Mouse (Mus musculus) hindbrain, embryonic 16.5 days (tissue): ENCODE data around the gene Gm6525. TPM values are rescaled to one million over a fixed set of nuclear protein-coding genes. Genes with fewer than 3 reads are reported as not detected.

Experiments
- ATAC-seq: fragments of 200-750 bp; cut with Nextera tagmentation; 2 replicates; pipeline ENCODE4 v1.8.0; 2017; ENCODE audit warnings: moderate TSS enrichment, moderate library complexity
- H3K27ac ChIP-seq: fragments of 300-500 bp; sonication (generic); 2 replicates; pipeline ENCODE4 v1.5.1; 2014; ENCODE audit warnings: low read depth, mild to moderate bottlenecking, control low read depth, low read length, moderate library complexity
- H3K27me3 ChIP-seq: fragments of 300-500 bp; sonication (generic); replicated peaks from 2 replicates; pipeline ENCODE4 v1.6.1; 2014; ENCODE audit warnings: low read length; ENCODE audit not compliant: control insufficient read depth, insufficient read depth
- H3K36me3 ChIP-seq: fragments of 300-500 bp; sonication (generic); 2 replicates; pipeline ENCODE4 v1.6.1; 2014; ENCODE audit warnings: mild to moderate bottlenecking, low read length, moderate library complexity, mixed read lengths; ENCODE audit not compliant: control insufficient read depth, insufficient read depth
- H3K4me1 ChIP-seq: fragments of 300-500 bp; sonication (generic); 2 replicates; pipeline ENCODE4 v1.6.1; 2014; ENCODE audit warnings: low read depth, low read length; ENCODE audit not compliant: control insufficient read depth, insufficient read depth
- H3K4me2 ChIP-seq: fragments of 300-500 bp; sonication (generic); 2 replicates; pipeline ENCODE4 v1.6.1; 2014; ENCODE audit warnings: mild to moderate bottlenecking, low read length, control low read depth, moderate library complexity
- H3K4me3 ChIP-seq: fragments of 300-500 bp; sonication (generic); 2 replicates; pipeline ENCODE4 v1.5.1; 2014; ENCODE audit warnings: mild to moderate bottlenecking, low read length, control low read depth, moderate library complexity
- H3K9ac ChIP-seq: fragments of 300-500 bp; sonication (generic); 2 replicates; pipeline ENCODE4 v1.6.1; 2014; ENCODE audit warnings: low read depth, mild to moderate bottlenecking, control low read depth, low read length, moderate library complexity
- H3K9me3 ChIP-seq: fragments of 300-500 bp; sonication (generic); 2 replicates; pipeline ENCODE4 v1.6.1; 2014; ENCODE audit warnings: mild to moderate bottlenecking, low read length, moderate library complexity; ENCODE audit not compliant: control insufficient read depth
- WGBS: fragments of 180-500 bp; shearing (Covaris S2); extraction: QIAGEN DNeasy Blood & Tissue Kit; methylation state at CpG from one replicate; pipeline ENCODE4 v1.1.7; 2014; 5-methylcytosine and 5-hydroxymethylcytosine counted together
- polyA plus RNA-seq: library from polyadenylated mRNA; unstranded; fragments of >200 nt; fragmentation: Nextera tagmentation; extraction: Ambion mirVana; gene quantifications from 2 replicates; pipeline ENCODE4 v1.2.1, GENCODE M21; 2015

Gm6525 gene
- polyA plus RNA-seq, 1 experiment from 2014 or later = 1.6 TPM

GRCm38 (mm10) chr3:84136509-84136908 lies 37.4 kb upstream of the Gm6525 start:
- H3K27me3 ChIP-seq = no peaks in the 10 kb centered on the region
- no peak overlapping the region for H3K27ac ChIP-seq
- H3K9me3 ChIP-seq = no peaks in the 10 kb centered on the region
- ATAC-seq = no peak
- no peak overlapping the region for H3K4me2 ChIP-seq
- H3K4me1 ChIP-seq = no peaks in the 10 kb centered on the region
- no peak overlapping the region for H3K9ac ChIP-seq
- 91% methylated on average over 7 of the region's 7 CpGs for WGBS
- no peak overlapping the region for H3K4me3 ChIP-seq
- no peaks in the 10 kb centered on the region for H3K36me3 ChIP-seq

DNA sequence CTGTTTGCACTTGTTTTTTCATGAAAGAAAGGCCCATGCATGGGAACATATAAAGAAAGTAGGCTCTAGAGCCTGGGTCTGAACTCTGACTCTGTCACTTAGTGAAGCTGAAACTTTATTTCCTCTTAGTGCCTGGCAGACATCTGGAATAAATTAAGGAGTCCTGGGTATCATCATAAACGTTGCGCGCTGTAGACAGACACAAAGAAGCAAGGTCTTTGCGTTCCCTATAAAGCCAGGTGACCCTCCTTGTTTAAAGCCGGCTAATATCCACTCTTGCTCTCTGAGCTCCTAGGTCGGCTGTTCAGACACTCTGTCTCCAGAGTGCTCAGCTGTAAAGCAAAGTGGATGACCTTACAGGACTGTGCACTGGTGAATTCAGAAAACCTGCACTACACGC lies 33.0 kb upstream of the Gm6525 start:
- 82% methylated on average over 7 of the region's 7 CpGs for WGBS
- Histone ChIP-seq H3K36me3 (no peaks in the 10 kb centered on the region), H3K9ac (no peak overlapping the region), H3K4me3 (no peak overlapping the region), H3K4me1 (no peaks in the 10 kb centered on the region), H3K27me3 (no peaks in the 10 kb centered on the region), H3K9me3 (no peaks in the 10 kb centered on the region), H3K4me2 (no peak overlapping the region), H3K27ac (no peak overlapping the region)
- ATAC-seq = no peak

DNA sequence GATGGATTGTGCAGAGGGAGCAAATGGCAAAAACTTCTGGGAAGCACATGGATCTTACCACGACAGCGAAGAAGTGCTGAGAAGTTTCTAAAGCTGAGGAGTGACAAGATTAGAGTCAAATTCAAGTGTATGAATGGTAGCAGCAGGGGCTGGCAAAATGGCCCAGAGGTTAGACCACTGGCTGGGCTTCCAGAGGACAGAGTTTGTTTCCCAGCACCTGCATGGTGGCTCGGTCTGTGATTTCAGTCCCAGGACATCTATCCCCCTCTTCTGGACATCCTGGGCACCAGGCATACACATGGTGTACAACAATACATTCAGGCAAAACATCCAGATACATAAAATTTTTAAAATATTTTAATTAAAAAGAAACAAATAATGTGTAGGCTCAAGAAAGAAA lies 24.1 kb upstream of the Gm6525 start:
- 95% methylated on average over 3 of the region's 3 CpGs for WGBS
- Histone ChIP-seq H3K9ac (no peak overlapping the region), H3K4me1 (no peaks in the 10 kb centered on the region), H3K36me3 (no peaks in the 10 kb centered on the region), H3K4me2 (no peak overlapping the region), H3K9me3 (no peaks in the 10 kb centered on the region), H3K27me3 (no peaks in the 10 kb centered on the region), H3K27ac (no peak overlapping the region), H3K4me3 (no peak overlapping the region)
- ATAC-seq = no peak

GRCm38 (mm10) chr3:84154721-84155141 lies 19.2 kb upstream of the Gm6525 start:
- Histone ChIP-seq H3K4me1 (peaks cover 3% of the 10 kb centered on the region; the same call in 1 of the 2 replicates), H3K4me2 (peak overlapping the region; percentile 100), H3K9me3 (no peaks in the 10 kb centered on the region), H3K27me3 (no peaks in the 10 kb centered on the region), H3K4me3 (peak overlapping the region; percentile 62), H3K9ac (no peak overlapping the region), H3K27ac (no peak overlapping the region), H3K36me3 (peaks cover 7% of the 10 kb centered on the region)
- no peak for ATAC-seq
- WGBS = 14% methylated on average over 12 of the region's 12 CpGs

- peaks cover 3% of the 10 kb centered on the region; the same call in 1 of the 2 replicates for H3K4me1 ChIP-seq
- H3K27ac ChIP-seq = no peak overlapping the region
- WGBS = under 1% methylated on average over 27 of the region's 27 CpGs
- H3K9me3 ChIP-seq = no peaks in the 10 kb centered on the region
- peaks cover 7% of the 10 kb centered on the region for H3K36me3 ChIP-seq
- no peak for ATAC-seq
- H3K4me2 ChIP-seq = peak overlapping the region; percentile 100
- peak overlapping the region; percentile 62 for H3K4me3 ChIP-seq
- H3K9ac ChIP-seq = peak overlapping the region; percentile 65
- H3K27me3 ChIP-seq = no peaks in the 10 kb centered on the region
Observed at GRCm38 (mm10) chr3:84155146-84155545, 18.8 kb upstream of the Gm6525 start.

DNA sequence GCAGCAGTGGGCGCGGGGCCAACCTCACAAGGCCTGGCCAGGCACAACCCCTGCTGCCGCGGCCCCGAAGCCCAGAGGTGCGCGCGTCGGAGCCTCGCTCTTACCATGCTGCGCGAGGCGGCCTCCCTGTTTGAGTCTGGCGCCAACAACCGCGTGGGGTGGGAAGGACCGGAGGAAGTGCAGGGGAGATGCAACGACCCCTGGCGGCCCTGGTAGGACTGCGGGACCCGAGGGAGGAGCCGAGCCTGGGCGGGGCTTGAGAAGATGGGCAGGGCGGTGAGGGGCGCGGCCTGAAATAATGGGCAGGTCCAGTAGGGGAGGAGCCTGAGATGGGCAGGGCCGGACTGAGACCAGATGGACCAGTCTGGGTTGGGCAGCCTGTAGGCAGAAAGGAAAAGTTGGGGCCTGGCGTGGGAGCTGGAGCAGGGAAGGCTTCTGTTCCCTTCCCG lies 18.3 kb upstream of the Gm6525 start, which contains the start of gene Mnd1:
Gene Mnd1, minus strand, starts transcription at position 229 of the 449 bp plus-strand sequence.
- Histone ChIP-seq H3K4me2 (peak within 1 kb of the TSS; percentile 100), H3K27me3 (no peaks in the 10 kb centered on the region), H3K36me3 (peaks cover 8% of the 10 kb centered on the region), H3K4me3 (peak within 1 kb of the TSS; percentile 62), H3K27ac (no peak within 1 kb of the TSS), H3K9ac (peak within 1 kb of the TSS; percentile 65), H3K9me3 (no peaks in the 10 kb centered on the region), H3K4me1 (peaks cover 3% of the 10 kb centered on the region; the same call in 1 of the 2 replicates)
- WGBS = 0% methylated on average over 27 of the region's 29 CpGs
- peak; percentile 98 for ATAC-seq

- Histone ChIP-seq H3K9ac (no peak overlapping the region), H3K4me2 (peak overlapping the region; percentile 100), H3K4me1 (peaks cover 3% of the 10 kb centered on the region; the same call in 1 of the 2 replicates), H3K4me3 (peak overlapping the region; percentile 62), H3K9me3 (no peaks in the 10 kb centered on the region), H3K27ac (no peak overlapping the region), H3K36me3 (peaks cover 10% of the 10 kb centered on the region), H3K27me3 (no peaks in the 10 kb centered on the region)
- ATAC-seq = no peak
- WGBS = 58% methylated on average over 6 of the region's 6 CpGs
Observed at GRCm38 (mm10) chr3:84156105-84156504, 17.8 kb upstream of the Gm6525 start.

GRCm38 (mm10) chr3:84157011-84157410 lies 16.9 kb upstream of the Gm6525 start:
- Histone ChIP-seq H3K4me2 (no peak overlapping the region), H3K4me3 (no peak overlapping the region), H3K9me3 (no peaks in the 10 kb centered on the region), H3K36me3 (peaks cover 10% of the 10 kb centered on the region), H3K4me1 (peaks cover 3% of the 10 kb centered on the region; the same call in 1 of the 2 replicates), H3K27ac (no peak overlapping the region), H3K27me3 (no peaks in the 10 kb centered on the region), H3K9ac (no peak overlapping the region)
- ATAC-seq = no peak
- WGBS = 47% methylated on average over 4 of the region's 4 CpGs

- H3K4me2 ChIP-seq = no peak overlapping the region
- ATAC-seq = no peak
- no peaks in the 10 kb centered on the region for H3K9me3 ChIP-seq
- 83% methylated on average over 4 of the region's 4 CpGs for WGBS
- H3K36me3 ChIP-seq = peaks cover 10% of the 10 kb centered on the region
- H3K27ac ChIP-seq = no peak overlapping the region
- peaks cover 3% of the 10 kb centered on the region; the same call in 1 of the 2 replicates for H3K4me1 ChIP-seq
- no peaks in the 10 kb centered on the region for H3K27me3 ChIP-seq
- H3K4me3 ChIP-seq = no peak overlapping the region
- H3K9ac ChIP-seq = no peak overlapping the region
Observed at GRCm38 (mm10) chr3:84157559-84158350, 16.1 kb upstream of the Gm6525 start.
